Mouse (Mus musculus) heart, embryonic 13.5 days (tissue): Measurements from ENCODE around the gene Gm6121. TPM values are rescaled to one million over a fixed set of nuclear protein-coding genes. Genes with fewer than 3 reads are reported as not detected.
"Not testable (repeated sequence)": the region's sequence is repeated elsewhere in the genome, so short reads cannot be mapped to it uniquely, and the experiment has no call there.

Source experiments
- ATAC-seq: fragments of 200-750 bp; cut with Nextera tagmentation; 2 replicates; pipeline ENCODE4 v1.8.0; 2017; ENCODE audit warnings: moderate TSS enrichment; ENCODE audit not compliant: insufficient number of reproducible peaks, low FRiP score, low TSS enrichment; ENCODE audit errors: extremely low read depth
- H3K27ac ChIP-seq: fragments of 300-500 bp; sonication (generic); replicated peaks from 2 replicates; pipeline ENCODE4 v1.5.1; 2015; ENCODE audit warnings: moderate library complexity, mild to moderate bottlenecking, inconsistent platforms
- H3K27me3 ChIP-seq: fragments of 300-500 bp; sonication (generic); replicated peaks from 2 replicates; pipeline ENCODE4 v1.6.1; 2015; ENCODE audit warnings: mild to moderate bottlenecking, inconsistent platforms
- H3K36me3 ChIP-seq: fragments of 300-500 bp; sonication (generic); 2 replicates; pipeline ENCODE4 v1.6.1; 2015; ENCODE audit warnings: mild to moderate bottlenecking, inconsistent platforms
- H3K4me1 ChIP-seq: fragments of 300-500 bp; sonication (generic); 2 replicates; pipeline ENCODE4 v1.6.1; 2015; ENCODE audit warnings: inconsistent platforms
- H3K4me2 ChIP-seq: fragments of 300-500 bp; sonication (generic); 2 replicates; pipeline ENCODE4 v1.6.1; 2015; ENCODE audit warnings: inconsistent platforms, mild to moderate bottlenecking, moderate library complexity
- H3K4me3 ChIP-seq: fragments of 300-500 bp; sonication (generic); 2 replicates; pipeline ENCODE4 v1.5.1; 2015; ENCODE audit warnings: moderate library complexity, mild to moderate bottlenecking, inconsistent platforms
- H3K9ac ChIP-seq: fragments of 300-500 bp; sonication (generic); 2 replicates; pipeline ENCODE4 v1.6.1; 2015; ENCODE audit warnings: inconsistent platforms, mild to moderate bottlenecking, moderate library complexity
- H3K9me3 ChIP-seq: fragments of 300-500 bp; sonication (generic); 2 replicates; pipeline ENCODE4 v1.6.1; 2016; ENCODE audit warnings: inconsistent platforms
- whole genome bisulfite sequencing: fragments of 180-500 bp; shearing (Covaris S2); methylation state at CpG from one replicate; pipeline ENCODE4 v1.1.7; 2015; ENCODE audit warnings: mixed read lengths; 5-methylcytosine and 5-hydroxymethylcytosine counted together
- polyA plus RNA-seq: library from polyadenylated mRNA; unstranded; fragments of >200 nt; fragmentation: Nextera tagmentation; extraction: Ambion mirVana; gene quantifications from 2 replicates; pipeline ENCODE4 v1.2.1, GENCODE M21; 2015

The Gm6121 gene
- not detected in 2 replicates for polyA plus RNA-seq

- H3K36me3 ChIP-seq, H3K4me3 ChIP-seq, H3K27me3 ChIP-seq, H3K4me2 ChIP-seq, H3K9me3 ChIP-seq, ATAC-seq, H3K27ac ChIP-seq, H3K9ac ChIP-seq, H3K4me1 ChIP-seq: not testable (repeated sequence)
- no CpG with 5 or more reads among the region's 5 CpGs for WGBS
Measured at GRCm38 (mm10) chrX:26935597-26935996, at the start of gene Gm6121. Gm6121 (minus strand) TSS chrX:26935697.

Other genes starting within 250 kb of the Gm6121 start
- gene Gm14525, start 233.1 kb downstream of the Gm6121 start, polyA plus RNA-seq: not detected in 2 replicates